Mouse (Mus musculus) thymus, adult 18-20 months (tissue): ENCODE results near the gene Cers6.
A peak's percentile ranks its signal among the peaks of the same experiment; 100 is the strongest.

ENCODE experiments used
- DNase-seq, 2 experiments: peaks; one replicate each; pipeline ENCODE4 v3.0.0; 2022; ENCODE audit warnings: mixed read lengths in 2 of 2

The Cers6 gene

GRCm38 (mm10) chr2:68860904-68861685 lies at the start of gene Cers6:
Cers6 (plus strand) TSS chr2:68861441.
- peak; percentile 87 to 88 for DNase-seq

- no peak for DNase-seq
Measured at GRCm38 (mm10) chr2:68814409-68814808, 46.8 kb upstream of the Cers6 start.

DNA sequence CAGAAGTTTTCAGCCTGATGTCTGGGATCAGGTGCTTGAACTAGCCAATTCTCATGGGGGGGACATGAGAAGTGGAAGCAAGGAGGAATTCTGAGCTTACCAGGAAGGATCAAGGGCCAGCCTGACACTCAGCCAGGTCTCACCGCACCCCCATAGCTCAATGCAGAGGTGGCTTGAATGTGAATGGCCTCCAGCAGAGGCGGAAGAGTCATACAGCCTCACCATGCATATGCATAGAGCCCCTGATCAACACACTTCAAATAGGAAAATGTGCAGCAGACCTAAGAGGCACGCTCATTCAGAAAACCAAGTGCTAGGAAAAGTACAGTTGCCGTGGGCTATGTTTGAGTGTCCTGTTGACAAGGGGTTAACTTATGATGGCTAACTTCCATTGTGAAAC lies 42.2 kb upstream of the Cers6 start:
- DNase-seq = no peak

DNA sequence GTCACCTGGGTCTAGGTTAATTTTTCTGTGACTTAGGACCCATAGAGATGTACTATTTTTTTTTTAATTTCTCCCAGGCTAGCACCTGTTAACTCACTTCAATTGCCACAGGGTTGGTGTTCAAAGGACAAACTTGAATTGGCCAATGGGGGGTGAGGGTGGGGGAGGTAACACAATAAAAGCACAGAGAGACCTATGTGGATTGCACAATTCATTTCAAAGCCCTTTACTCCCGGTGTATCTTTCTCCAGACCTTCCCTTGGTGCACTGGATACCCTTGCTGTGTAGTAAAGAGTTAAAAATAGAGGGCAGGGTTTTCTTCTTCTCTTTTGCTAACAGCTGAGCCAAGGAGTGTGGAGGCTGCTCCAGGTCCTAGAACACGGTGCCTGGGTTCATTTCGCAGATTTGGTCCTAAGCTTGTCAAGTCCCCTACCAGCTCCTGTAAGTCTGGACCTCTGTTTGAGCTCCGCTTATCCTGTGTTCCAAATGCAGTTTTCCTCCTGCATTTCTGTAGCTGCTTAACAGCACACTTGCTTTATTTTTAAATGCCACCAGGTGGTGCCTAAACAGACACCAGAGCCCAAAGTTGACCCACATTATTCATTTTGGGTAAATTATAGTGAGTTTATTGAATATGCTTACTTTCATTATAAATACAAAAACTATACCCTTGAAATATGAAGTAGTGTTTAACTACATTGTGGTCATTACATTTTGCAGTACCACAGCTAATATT lies 38.9 kb upstream of the Cers6 start:
- no peak for DNase-seq

GRCm38 (mm10) chr2:68825326-68826020 lies 35.8 kb upstream of the Cers6 start:
- DNase-seq = no peak

DNA sequence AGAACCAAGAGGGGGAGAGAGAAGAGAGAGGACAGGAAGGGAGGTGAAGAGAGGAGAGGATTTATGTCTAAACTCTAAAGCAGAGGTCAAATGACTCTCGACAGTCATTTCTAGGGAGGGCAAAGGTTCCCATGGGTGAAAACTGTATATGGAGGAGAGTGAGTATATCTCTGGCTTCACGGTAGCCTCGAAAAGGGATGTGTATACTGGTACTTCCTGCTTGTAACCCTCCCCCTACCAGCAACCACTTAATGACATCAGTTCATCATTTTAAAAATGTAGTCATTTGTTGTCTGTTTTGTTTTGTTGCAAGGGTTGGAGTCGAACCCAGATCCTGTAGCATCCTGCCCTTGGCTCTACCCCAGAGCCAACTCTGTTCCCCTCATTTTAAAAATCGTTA lies 17.9 kb upstream of the Cers6 start:
- DNase-seq = no peak

- no peak for DNase-seq
Measured at GRCm38 (mm10) chr2:68844530-68844929, 16.7 kb upstream of the Cers6 start.

- DNase-seq = no peak
Measured at GRCm38 (mm10) chr2:68845002-68845740, 16.1 kb upstream of the Cers6 start.

- no peak for DNase-seq
Measured at GRCm38 (mm10) chr2:68860391-68860790, 850 bp upstream of the Cers6 start.

GRCm38 (mm10) chr2:68861721-68862463 lies 651 bp downstream of the Cers6 start:
- peak; percentile 41 to 47 for DNase-seq

GRCm38 (mm10) chr2:68862464-68863266 lies 1.4 kb downstream of the Cers6 start:
- DNase-seq = no peak

DNA sequence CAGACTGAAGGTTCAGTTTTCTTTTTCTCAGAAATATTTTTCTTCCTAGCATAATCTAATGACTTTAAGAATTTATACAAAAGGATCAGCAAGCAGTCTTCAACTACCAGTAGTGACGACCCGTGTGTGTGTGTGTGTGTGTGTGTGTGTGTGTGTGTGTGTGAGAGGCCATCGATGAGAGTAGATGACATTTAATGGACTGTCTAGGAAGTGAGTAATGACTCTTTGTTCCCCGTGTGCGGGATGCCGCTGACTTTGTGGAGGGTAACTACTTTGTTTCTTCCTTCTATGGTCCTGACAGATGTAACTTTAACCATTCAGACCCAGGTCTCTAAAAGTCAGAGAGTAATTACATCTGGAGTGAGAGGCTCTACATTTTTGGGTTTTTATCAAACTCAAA lies 2.3 kb downstream of the Cers6 start:
- DNase-seq = no peak

GRCm38 (mm10) chr2:68864366-68864765 lies 3.1 kb downstream of the Cers6 start:
- no peak for DNase-seq

GRCm38 (mm10) chr2:68867148-68867547 lies 5.9 kb downstream of the Cers6 start:
- no peak for DNase-seq

- DNase-seq = no peak
Measured at GRCm38 (mm10) chr2:68870999-68871780, 9.9 kb downstream of the Cers6 start.

- DNase-seq = no peak
Measured at GRCm38 (mm10) chr2:68873086-68873485, 11.8 kb downstream of the Cers6 start.

- peak in 1 of 2 experiments; percentile 16 for DNase-seq
Measured at GRCm38 (mm10) chr2:68873653-68874441, 12.6 kb downstream of the Cers6 start.

GRCm38 (mm10) chr2:68874575-68874974 lies 13.3 kb downstream of the Cers6 start:
- DNase-seq = no peak

GRCm38 (mm10) chr2:68879071-68879651 lies 17.9 kb downstream of the Cers6 start:
- no peak for DNase-seq
